Mouse (Mus musculus) stomach, postnatal 0 days (tissue): ENCODE results near the gene Sla2. TPM values are rescaled to one million over a fixed set of nuclear protein-coding genes. Genes with fewer than 3 reads are reported as not detected.

Experiments
- ATAC-seq: fragments of 200-750 bp; cut with Nextera tagmentation; 2 replicates; pipeline ENCODE4 v1.8.0; 2017; ENCODE audit not compliant: low FRiP score, low TSS enrichment
- DNase-seq: peaks from one replicate; pipeline ENCODE4 v3.0.0-alpha.2; 2016; ENCODE audit warnings: low spot score
- H3K27ac ChIP-seq: fragments of 300-500 bp; sonication (generic); replicated peaks from 2 replicates; pipeline ENCODE4 v1.5.1; 2014; ENCODE audit warnings: mild to moderate bottlenecking, control low read depth
- H3K27me3 ChIP-seq: fragments of 300-500 bp; sonication (generic); 2 replicates; pipeline ENCODE4 v1.6.1; 2014; ENCODE audit warnings: low read length; ENCODE audit not compliant: control insufficient read depth, insufficient read depth
- H3K36me3 ChIP-seq: fragments of 300-500 bp; sonication (generic); 2 replicates; pipeline ENCODE4 v1.6.1; 2014; ENCODE audit warnings: low read length, mixed read lengths; ENCODE audit not compliant: control insufficient read depth, insufficient read depth
- H3K4me1 ChIP-seq: fragments of 300-500 bp; sonication (generic); replicated peaks from 2 replicates; pipeline ENCODE4 v1.6.1; 2014; ENCODE audit warnings: antibody characterized with exemption; ENCODE audit not compliant: control insufficient read depth, insufficient read depth
- H3K4me2 ChIP-seq: fragments of 300-500 bp; sonication (generic); replicated peaks from 2 replicates; pipeline ENCODE4 v1.6.1; 2014; ENCODE audit warnings: low read depth, mild to moderate bottlenecking, control low read depth, moderate library complexity
- H3K4me3 ChIP-seq: fragments of 300-500 bp; sonication (generic); 2 replicates; pipeline ENCODE4 v1.5.1; 2014; ENCODE audit warnings: low read depth, low read length, control low read depth
- H3K9ac ChIP-seq: fragments of 300-500 bp; sonication (generic); 2 replicates; pipeline ENCODE4 v1.6.1; 2014; ENCODE audit warnings: mild to moderate bottlenecking, low read length, control low read depth, mixed read lengths
- H3K9me3 ChIP-seq: fragments of 300-500 bp; sonication (generic); 2 replicates; pipeline ENCODE4 v1.6.1; 2016; ENCODE audit warnings: low read length; ENCODE audit not compliant: control insufficient read depth
- CTCF ChIP-seq: IDR thresholded peaks from 2 replicates; pipeline ENCODE4 v1.5.1; 2016; ENCODE audit warnings: antibody characterized with exemption, low read depth, mild to moderate bottlenecking, moderate library complexity
- EP300 ChIP-seq: optimal IDR thresholded peaks from 2 replicates; pipeline ENCODE3; 2016; ENCODE audit warnings: antibody characterized with exemption
- WGBS: fragments of 180-500 bp; shearing (Covaris S2); extraction: QIAGEN DNeasy Blood & Tissue Kit; methylation state at CpG from one replicate; pipeline ENCODE4 v1.1.7; 2014; 5-methylcytosine and 5-hydroxymethylcytosine counted together
- polyA plus RNA-seq: library from polyadenylated mRNA; unstranded; fragments of >200 nt; fragmentation: Nextera tagmentation; extraction: Ambion mirVana; gene quantifications from 2 replicates; pipeline ENCODE4 v1.2.1, GENCODE M21; 2015

The Sla2 gene
- polyA plus RNA-seq, 1 experiment from 2014 or later, result 0.17 TPM

DNA sequence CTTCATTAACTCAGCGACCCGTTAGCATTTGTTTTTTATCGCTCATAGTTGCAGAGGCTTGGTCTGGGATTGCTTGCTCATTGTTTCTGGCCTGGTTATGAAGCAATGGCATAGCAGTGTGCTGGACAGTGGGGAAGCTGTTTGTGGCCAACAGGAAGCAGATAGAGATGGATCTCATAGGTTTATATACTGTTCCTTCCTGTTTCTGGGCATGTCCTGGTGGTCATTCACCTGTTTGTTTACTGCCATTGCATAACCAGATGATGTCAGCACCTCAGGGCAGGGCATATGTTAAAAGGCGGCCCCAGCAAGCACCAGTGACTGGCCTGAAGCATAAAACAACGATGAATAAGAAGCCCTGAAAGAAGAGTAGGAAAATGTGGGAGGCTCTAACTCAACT lies 36.5 kb downstream of the Sla2 start:
- peak; percentile 28 for DNase-seq
- Histone ChIP-seq H3K9ac (no peak overlapping the region), H3K9me3 (no peaks in the 10 kb centered on the region), H3K27ac (no peak overlapping the region), H3K4me2 (no peak overlapping the region), H3K4me3 (no peak overlapping the region), H3K36me3 (no peaks in the 10 kb centered on the region; the same call in 1 of the 2 replicates), H3K4me1 (peaks cover 3% of the 10 kb centered on the region; the same call in 1 of the 2 replicates), H3K27me3 (no peaks in the 10 kb centered on the region)
- no peak for TF ChIP-seq EP300
- TF ChIP-seq CTCF, result no peak
- WGBS, result 76% methylated on average over 5 of the region's 5 CpGs
- peak; percentile 69 for ATAC-seq

DNA sequence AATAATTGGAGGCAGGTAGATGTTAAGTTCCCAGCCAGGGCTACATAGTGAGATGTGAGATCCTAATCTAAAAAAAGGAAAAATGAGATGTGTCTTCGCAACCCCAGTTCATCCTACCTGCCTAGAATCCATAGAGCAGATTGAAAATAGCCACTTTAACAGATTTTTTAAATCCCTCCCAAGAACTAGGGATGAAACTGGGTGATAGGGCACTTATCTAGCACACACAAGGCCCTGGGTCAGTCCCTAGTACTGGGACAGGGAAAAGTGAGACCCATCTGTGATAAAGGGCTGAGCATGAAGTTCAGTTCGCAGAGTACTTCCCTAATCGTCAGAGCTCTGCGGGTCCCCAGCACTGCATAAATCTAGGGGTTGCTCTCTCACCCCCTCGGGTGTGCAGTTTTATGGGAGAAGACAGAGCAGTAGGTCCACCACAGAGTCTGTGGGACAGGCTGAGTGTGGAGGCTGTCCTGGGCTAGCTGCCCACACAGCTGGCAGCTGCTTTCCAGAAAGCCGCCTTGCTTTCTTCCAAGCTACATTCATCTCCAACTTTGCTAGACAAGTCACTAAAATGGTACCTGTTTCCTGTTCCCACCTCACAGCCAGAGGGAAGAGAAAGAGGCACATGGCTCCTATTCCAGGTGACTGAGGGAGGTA lies 38.3 kb downstream of the Sla2 start:
- no peak overlapping the region for H3K9ac ChIP-seq
- ATAC-seq, result no peak
- no peak overlapping the region for H3K4me2 ChIP-seq
- no peak overlapping the region for H3K4me3 ChIP-seq
- TF ChIP-seq EP300 (no peak), CTCF (no peak)
- no peaks in the 10 kb centered on the region for H3K27me3 ChIP-seq
- no peak overlapping the region for H3K27ac ChIP-seq
- no peaks in the 10 kb centered on the region for H3K9me3 ChIP-seq
- no peak for DNase-seq
- 72% methylated on average over 6 of the region's 6 CpGs for WGBS
- H3K36me3 ChIP-seq, result no peaks in the 10 kb centered on the region; the same call in 1 of the 2 replicates
- H3K4me1 ChIP-seq, result peaks cover 10% of the 10 kb centered on the region; the same call in 1 of the 2 replicates

- no peaks in the 10 kb centered on the region; the same call in 1 of the 2 replicates for H3K36me3 ChIP-seq
- no peaks in the 10 kb centered on the region for H3K27me3 ChIP-seq
- WGBS, result 50% methylated on average over 6 of the region's 6 CpGs
- ATAC-seq, result no peak; the same call in 1 of the 2 replicates
- H3K4me1 ChIP-seq, result peaks cover 13% of the 10 kb centered on the region; the same call in 1 of the 2 replicates
- no peak for TF ChIP-seq EP300
- no peak for TF ChIP-seq CTCF
- H3K9ac ChIP-seq, result no peak overlapping the region
- H3K9me3 ChIP-seq, result no peaks in the 10 kb centered on the region
- no peak overlapping the region for H3K27ac ChIP-seq
- no peak overlapping the region for H3K4me3 ChIP-seq
- DNase-seq, result no peak
- H3K4me2 ChIP-seq, result no peak overlapping the region
These were observed 39.3 kb downstream of the Sla2 start for GRCm38 (mm10) chr2:156847653-156848052.

GRCm38 (mm10) chr2:156844715-156845114 lies 42.3 kb downstream of the Sla2 start:
- Histone ChIP-seq H3K36me3 (no peaks in the 10 kb centered on the region), H3K4me3 (no peak overlapping the region), H3K27ac (peak overlapping the region; percentile 71), H3K9me3 (no peaks in the 10 kb centered on the region), H3K4me2 (0 out of 2 replicates have a peak overlapping the region, but pooled peaks have one; percentile 9), H3K4me1 (peaks cover 22% of the 10 kb centered on the region), H3K9ac (no peak overlapping the region), H3K27me3 (no peaks in the 10 kb centered on the region)
- ATAC-seq, result no peak
- no peak for DNase-seq
- TF ChIP-seq CTCF (no peak), EP300 (no peak)
- 51% methylated on average over 10 of the region's 10 CpGs for WGBS

DNA sequence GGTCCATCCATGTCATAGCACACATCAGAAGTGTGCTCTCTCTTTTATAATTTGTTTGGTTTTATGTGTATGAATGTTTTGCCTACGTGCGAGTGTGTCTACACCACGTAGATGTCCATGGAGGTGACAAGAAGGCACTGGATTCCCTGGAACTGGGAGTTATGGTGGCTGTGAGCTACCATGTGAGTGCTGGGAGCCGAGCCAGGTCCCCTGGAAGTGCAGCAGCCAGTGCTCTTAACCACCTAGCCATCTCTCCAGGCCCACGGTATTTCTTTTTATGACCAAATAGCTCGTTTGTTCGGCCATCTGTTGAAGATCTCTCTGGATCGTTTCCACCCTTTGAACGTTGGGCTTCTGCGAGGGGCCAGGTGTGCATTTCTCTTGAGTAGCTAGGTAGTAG lies 43.7 kb downstream of the Sla2 start:
- no peak for TF ChIP-seq EP300
- no peak for TF ChIP-seq CTCF
- H3K27me3 ChIP-seq, result no peaks in the 10 kb centered on the region

DNA sequence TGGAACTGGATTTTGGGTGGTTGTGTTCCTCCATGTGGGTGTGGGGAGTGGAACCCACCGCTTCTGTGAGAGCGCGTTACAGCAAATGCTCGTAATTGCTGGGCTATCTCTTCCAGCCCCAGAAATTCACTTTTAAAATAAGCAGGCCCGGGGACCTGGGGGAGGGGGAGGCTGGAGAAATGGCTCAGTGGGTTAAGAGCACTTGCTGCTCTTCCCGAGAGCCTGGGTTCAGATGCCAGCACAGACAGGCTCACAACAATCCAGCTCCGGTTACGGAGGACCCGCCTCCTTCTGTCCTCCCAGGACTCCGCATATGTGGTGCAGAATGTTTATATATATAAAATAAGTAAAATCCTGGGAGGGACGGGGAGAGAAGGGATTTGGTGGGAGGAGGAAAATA lies 44.3 kb downstream of the Sla2 start:
- H3K4me1 ChIP-seq, result peaks cover 22% of the 10 kb centered on the region; the same call in 1 of the 2 replicates

More for the DNA sequence above, 43.7 kb downstream of the Sla2 start:
- 59% methylated on average over 10 of the region's 10 CpGs for WGBS
- no peak overlapping the region for H3K27ac ChIP-seq
- DNase-seq, result no peak
- H3K4me3 ChIP-seq, result no peak overlapping the region
- H3K9me3 ChIP-seq, result no peaks in the 10 kb centered on the region
- H3K4me1 ChIP-seq, result peaks cover 22% of the 10 kb centered on the region; the same call in 1 of the 2 replicates
- no peak overlapping the region for H3K9ac ChIP-seq
- H3K4me2 ChIP-seq, result no peak overlapping the region
- no peaks in the 10 kb centered on the region for H3K36me3 ChIP-seq
- no peak for ATAC-seq

More for the DNA sequence above, 44.3 kb downstream of the Sla2 start:
- ATAC-seq (no peak), DNase-seq (no peak)
- Histone ChIP-seq H3K27ac (no peak overlapping the region; the same call in 1 of the 2 replicates), H3K9ac (peak overlapping the region; percentile 13; the same call in 1 of the 2 replicates), H3K36me3 (no peaks in the 10 kb centered on the region), H3K27me3 (no peaks in the 10 kb centered on the region), H3K4me2 (peak overlapping the region; percentile 96), H3K4me3 (no peak overlapping the region), H3K9me3 (no peaks in the 10 kb centered on the region)
- TF ChIP-seq CTCF, result no peak
- TF ChIP-seq EP300, result no peak
- WGBS, result 27% methylated on average over 11 of the region's 11 CpGs
